Mouse (Mus musculus) adipose tissue, adult 10 weeks (tissue): ENCODE results near the gene Dnajb9. TPM values are rescaled to one million over a fixed set of nuclear protein-coding genes. Genes with fewer than 3 reads are reported as not detected.

ENCODE experiments used
- polyA plus RNA-seq: library from polyadenylated mRNA; stranded (reverse); fragments of 350-450 nt; fragmentation: Illumina TruSeq; extraction: RNeasy Lipid Tissue Mini Kit (QIAGEN cat#74804); gene quantifications from one replicate; pipeline ENCODE4 v1.2.3, GENCODE M21; 2014; ENCODE audit warnings: low read depth, low replicate concordance

The Dnajb9 gene
- polyA plus RNA-seq, result 75.3 TPM

GRCm38 (mm10) chr12:44209824-44210752 is at the start of gene Dnajb9:
TSS of gene Dnajb9 (minus strand) at chr12:44210326.

GRCm38 (mm10) chr12:44221070-44221469 is 10.9 kb upstream of the Dnajb9 start, which contains the start of gene Pnpla8:
TSS of gene Pnpla8 (plus strand) at chr12:44221370.

Other genes starting within 250 kb of the Dnajb9 start
- gene Pnpla8, start 11.0 kb upstream of the Dnajb9 start, polyA plus RNA-seq, result 79.2 TPM
- 0.43 TPM for gene Nrcam, start 118.6 kb upstream of the Dnajb9 start, polyA plus RNA-seq